ENCODE assay signal across 1 mouse cellular context in the genomic region with DNA sequence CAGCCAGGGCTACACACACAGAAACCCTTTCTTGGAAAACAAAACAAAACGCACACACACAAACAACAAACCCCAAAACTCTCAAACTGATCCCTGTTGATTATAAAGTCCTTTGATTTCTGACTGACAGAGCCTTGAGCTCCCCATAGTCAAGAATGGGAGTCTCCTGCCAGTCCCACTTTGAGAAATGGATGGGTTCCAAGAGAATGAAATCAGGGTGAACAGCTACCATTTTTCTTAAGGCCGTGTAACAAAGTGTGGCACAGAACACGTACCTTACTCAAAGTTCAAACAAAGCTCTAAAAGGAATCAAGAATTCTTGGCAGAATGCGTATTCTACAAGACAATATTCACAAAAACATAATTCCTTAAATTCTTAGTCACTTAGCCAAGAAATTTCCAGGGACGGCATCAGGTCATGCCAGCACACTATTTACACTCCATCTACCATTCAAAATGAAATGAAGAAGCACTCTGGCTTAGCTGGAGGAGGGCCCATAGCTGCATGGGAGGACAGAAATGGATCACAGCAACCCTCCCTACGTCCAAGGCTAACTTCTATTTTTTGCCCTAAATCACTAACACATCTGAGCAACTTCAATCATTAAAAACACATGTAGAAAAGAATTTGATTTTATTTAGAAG.
TF ChIP-seq lines count a peak whose summit lies in the region.

No protein-coding gene starts in this region.

TF ChIP-seq in CH12.LX, 34 proteins besides CTCF, POLR2A, EP300 and RAD21 (continued from another document):
- TF ChIP-seq ZKSCAN1 (IDR thresholded peaks at IDR 0.05; ENCODE audit: borderline replicate concordance, low read depth, low read length) (no peak), MAFK (IDR thresholded peaks at IDR 0.05; ENCODE audit: insufficient replicate concordance, low read length) (no peak), BHLHE40 (IDR thresholded peaks at IDR 0.05; ENCODE audit: low read depth, low read length) (no peak), UBTF (IDR thresholded peaks at IDR 0.05; ENCODE audit: low read depth, low read length) (no peak), TBP (conservative IDR thresholded peaks at IDR 0.05; ENCODE audit: low read depth, low read length) (no peak)
